Mouse (Mus musculus): Measurements from ENCODE around the gene Muc16. TPM values are rescaled to one million over a fixed set of nuclear protein-coding genes. Genes with fewer than 3 reads are reported as not detected.

Muc16 gene
- polyA plus RNA-seq (2016; fragmentation: Nextera tagmentation; extraction: Ambion mirVana), result 0.01 TPM in 1 of 2 replicates, not detected in the other

DNA sequence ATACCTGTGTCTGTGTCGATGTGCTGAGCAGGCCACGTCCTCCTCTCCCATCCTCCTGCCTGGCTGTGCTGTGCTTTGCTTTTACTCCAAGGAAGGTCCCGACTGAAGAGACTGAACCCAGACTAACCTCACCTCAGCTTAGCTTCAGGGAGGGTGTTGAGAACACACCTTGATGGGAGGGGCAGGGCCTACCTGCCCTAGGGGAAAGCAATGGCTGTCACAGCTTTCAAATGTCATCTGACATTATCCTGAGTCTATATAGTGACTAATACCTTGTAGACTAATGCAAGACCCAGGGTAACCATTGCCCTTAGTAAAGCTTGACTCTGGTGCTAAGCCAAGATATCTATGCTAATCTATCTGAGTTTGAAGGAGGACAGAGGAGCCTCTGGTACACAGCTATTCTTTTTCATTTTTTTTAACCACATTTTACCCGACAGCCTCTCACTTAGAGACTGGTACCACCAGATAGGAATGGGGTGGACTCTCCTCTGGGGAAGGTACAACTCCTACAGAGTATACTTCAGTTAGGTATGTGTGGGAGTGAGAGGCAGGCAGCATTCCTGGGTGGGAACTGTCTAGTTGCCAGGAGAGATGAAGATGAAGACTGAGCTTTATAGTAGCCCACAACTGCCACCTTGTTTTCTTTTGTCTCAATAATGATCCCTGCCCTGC, at the start of gene Muc16:
Gene Muc16, minus strand, starts transcription at position 51 of the 675 bp plus-strand sequence.
- no peaks in the 10 kb centered on the region for H3K4me1 ChIP-seq
- no peaks in the 10 kb centered on the region for H3K27me3 ChIP-seq (ENCODE audit: low read depth, poor library complexity, severe bottlenecking)
- H3K9me3 ChIP-seq (replicated peaks), result no peaks in the 10 kb centered on the region
- H3K36me3 ChIP-seq, result no peaks in the 10 kb centered on the region
- WGBS, result 89% methylated on average over 4 of the region's 4 CpGs
- no peak within 1 kb of the TSS for H3K4me3 ChIP-seq
- H3K27ac ChIP-seq, result no peak within 1 kb of the TSS
- no peak for DNase-seq (ENCODE audit: low spot score)

DNA sequence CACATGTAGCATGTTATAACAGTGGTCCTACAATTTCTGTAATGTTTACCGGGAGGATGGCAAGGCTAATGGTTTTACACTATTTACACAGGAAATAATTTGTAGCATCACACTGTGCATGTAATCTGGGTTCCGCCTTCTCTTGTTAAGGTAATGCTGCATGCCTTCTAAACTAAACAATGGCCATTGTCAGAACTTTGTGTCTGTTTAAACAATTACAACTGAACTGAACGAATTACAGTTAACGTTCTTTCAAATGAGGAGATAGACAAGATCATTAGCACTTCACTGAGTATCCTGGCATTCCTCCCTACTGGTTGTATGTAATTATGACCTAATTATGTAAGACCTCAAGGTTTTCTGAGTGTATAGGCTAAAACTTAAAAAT, 48.4 kb upstream of the Muc16 start:
- H3K4me1 ChIP-seq, result peaks cover 28% of the 10 kb centered on the region
- no peaks in the 10 kb centered on the region for H3K9me3 ChIP-seq (replicated peaks)
- H3K27me3 ChIP-seq (ENCODE audit: low read depth, poor library complexity, severe bottlenecking), result no peaks in the 10 kb centered on the region
- no peaks in the 10 kb centered on the region for H3K36me3 ChIP-seq
- no peak for DNase-seq (ENCODE audit: low spot score)
- WGBS, result 54% methylated on average over 4 of the region's 4 CpGs
- 0 out of 2 replicates have a peak overlapping the region, but pooled peaks have one; percentile 84 for H3K27ac ChIP-seq
- no peak overlapping the region for H3K4me3 ChIP-seq

DNA sequence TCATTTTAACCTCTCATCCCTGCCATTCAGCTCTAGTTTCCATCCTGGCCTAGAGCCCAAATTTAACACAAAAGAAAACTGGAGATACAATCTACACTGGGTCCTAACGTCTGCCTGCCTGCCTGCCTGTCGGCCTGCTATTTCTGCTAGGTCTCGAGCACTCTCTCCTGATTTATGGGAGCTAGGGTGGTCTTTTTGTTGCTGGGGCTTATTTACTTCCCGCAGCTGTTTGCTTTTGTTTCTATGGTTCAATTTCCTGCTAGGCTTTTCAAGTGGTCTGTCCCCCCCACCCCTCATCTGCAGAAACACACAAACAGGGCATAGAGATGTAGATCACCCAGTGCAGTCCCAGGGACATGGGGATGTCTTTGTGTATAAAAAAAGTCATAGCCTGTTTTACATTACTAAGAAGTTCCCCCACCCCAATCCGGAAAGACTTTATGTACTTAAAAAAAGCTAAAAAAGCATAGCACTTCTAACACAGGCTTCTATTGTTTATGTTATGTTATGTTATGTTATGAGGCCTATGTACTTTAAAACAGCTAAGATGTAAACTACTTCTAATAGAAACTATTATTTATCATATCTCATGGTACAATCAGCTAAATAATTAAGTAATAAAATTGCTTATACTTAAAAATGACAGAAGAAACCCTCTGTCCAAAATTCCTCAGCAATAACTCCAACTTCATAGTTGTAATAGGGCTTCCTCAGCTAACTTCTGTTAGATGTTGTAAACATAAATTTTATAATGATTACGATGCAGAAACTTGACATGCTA, 47.8 kb upstream of the Muc16 start:
- no peaks in the 10 kb centered on the region for H3K9me3 ChIP-seq (replicated peaks)
- H3K36me3 ChIP-seq, result no peaks in the 10 kb centered on the region
- H3K4me3 ChIP-seq, result no peak overlapping the region
- peak overlapping the region; percentile 84 for H3K27ac ChIP-seq
- WGBS, result 21% methylated on average over 6 of the region's 6 CpGs
- H3K4me1 ChIP-seq, result peaks cover 28% of the 10 kb centered on the region
- DNase-seq (ENCODE audit: low spot score), result peak; percentile 39
- no peaks in the 10 kb centered on the region for H3K27me3 ChIP-seq (ENCODE audit: low read depth, poor library complexity, severe bottlenecking)

GRCm38 (mm10) chr9:18721011-18721410, 46.7 kb upstream of the Muc16 start:
- peak; percentile 49 for DNase-seq (ENCODE audit: low spot score)
- 10% methylated on average over 2 of the region's 2 CpGs for WGBS
- H3K27ac ChIP-seq, result peak overlapping the region; percentile 84

GRCm38 (mm10) chr9:18705628-18706027, 31.3 kb upstream of the Muc16 start:
- DNase-seq (ENCODE audit: low spot score), result no peak
- no peaks in the 10 kb centered on the region for H3K4me1 ChIP-seq

More at GRCm38 (mm10) chr9:18721011-18721410, 46.7 kb upstream of the Muc16 start:
- Histone ChIP-seq H3K27me3 (ENCODE audit: low read depth, poor library complexity, severe bottlenecking) (no peaks in the 10 kb centered on the region), H3K4me1 (peaks cover 28% of the 10 kb centered on the region), H3K4me3 (no peak overlapping the region), H3K9me3 (replicated peaks) (no peaks in the 10 kb centered on the region), H3K36me3 (no peaks in the 10 kb centered on the region)

GRCm38 (mm10) chr9:18598366-18598765, 76.0 kb downstream of the Muc16 start:
- H3K4me1 ChIP-seq, result no peaks in the 10 kb centered on the region
- 62% methylated on average over 2 of the region's 2 CpGs for WGBS
- no peak overlapping the region for H3K4me3 ChIP-seq
- no peak for DNase-seq (ENCODE audit: low spot score)
- no peaks in the 10 kb centered on the region for H3K36me3 ChIP-seq
- H3K27me3 ChIP-seq (ENCODE audit: low read depth, poor library complexity, severe bottlenecking), result no peaks in the 10 kb centered on the region
- H3K27ac ChIP-seq, result no peak overlapping the region
- H3K9me3 ChIP-seq (replicated peaks), result no peaks in the 10 kb centered on the region

More at GRCm38 (mm10) chr9:18705628-18706027, 31.3 kb upstream of the Muc16 start:
- Histone ChIP-seq H3K4me3 (no peak overlapping the region), H3K27me3 (ENCODE audit: low read depth, poor library complexity, severe bottlenecking) (no peaks in the 10 kb centered on the region), H3K36me3 (no peaks in the 10 kb centered on the region), H3K27ac (no peak overlapping the region), H3K9me3 (replicated peaks) (no peaks in the 10 kb centered on the region)

DNA sequence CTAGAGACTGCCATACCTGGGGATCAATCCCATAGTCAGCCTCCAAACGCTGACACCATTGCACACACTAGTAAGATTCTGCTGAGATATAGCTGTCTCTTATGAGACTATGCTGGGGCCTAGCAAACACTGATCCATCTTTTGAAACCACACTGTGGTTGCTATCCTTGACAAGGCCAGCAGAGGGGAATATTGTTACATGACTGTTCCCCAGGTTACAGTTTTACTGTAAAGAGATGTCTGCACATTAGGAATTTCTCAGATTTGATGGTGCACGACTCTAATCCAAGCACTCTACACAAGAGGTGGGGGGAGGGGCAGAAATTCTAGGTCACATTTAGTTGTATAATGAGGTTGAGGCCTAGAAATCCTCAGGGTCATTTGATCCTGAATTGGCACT, 166.2 kb downstream of the Muc16 start:
- Histone ChIP-seq H3K9me3 (replicated peaks) (no peaks in the 10 kb centered on the region), H3K4me1 (no peaks in the 10 kb centered on the region), H3K27me3 (ENCODE audit: low read depth, poor library complexity, severe bottlenecking) (no peaks in the 10 kb centered on the region), H3K27ac (no peak overlapping the region), H3K4me3 (no peak overlapping the region), H3K36me3 (no peaks in the 10 kb centered on the region)
- WGBS, result 65% methylated on average over 2 of the region's 2 CpGs
- DNase-seq (ENCODE audit: low spot score), result no peak

DNA sequence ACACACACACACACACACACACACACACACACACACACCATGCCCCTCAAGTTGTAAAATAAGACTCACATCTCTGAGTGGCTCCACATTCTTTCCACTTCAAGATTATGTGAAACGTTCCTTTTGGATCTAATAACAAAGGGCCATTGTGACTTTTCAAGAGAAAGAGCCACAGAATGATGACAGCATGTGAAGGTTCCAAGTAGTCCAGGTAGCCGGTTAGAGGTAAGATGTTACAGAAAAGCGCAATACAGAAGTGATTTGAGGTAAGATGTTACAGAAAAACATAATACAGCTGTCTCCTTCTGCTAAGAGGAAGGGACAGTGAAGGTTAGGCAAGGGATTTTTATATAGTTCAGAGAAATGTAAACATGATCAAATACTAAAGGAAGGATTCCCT, 196.2 kb downstream of the Muc16 start, which contains the start of the genes Zfp558 and Mbd3l1:
Gene Zfp558, minus strand, starts transcription at position 101 of the 400 bp plus-strand sequence.
Gene Mbd3l1, plus strand, starts transcription at position 192 of the 400 bp plus-strand sequence.
- Histone ChIP-seq H3K4me1 (no peaks in the 10 kb centered on the region), H3K27me3 (ENCODE audit: low read depth, poor library complexity, severe bottlenecking) (no peaks in the 10 kb centered on the region), H3K9me3 (replicated peaks) (no peaks in the 10 kb centered on the region), H3K27ac (no peak within 1 kb of the TSS), H3K36me3 (no peaks in the 10 kb centered on the region), H3K4me3 (no peak within 1 kb of the TSS)
- no peak for DNase-seq (ENCODE audit: low spot score)
- 86% methylated on average over 3 of the region's 3 CpGs for WGBS

- no peaks in the 10 kb centered on the region for H3K9me3 ChIP-seq (replicated peaks)
- DNase-seq (ENCODE audit: low spot score), result peak; percentile 89
- H3K4me1 ChIP-seq, result peaks cover 5% of the 10 kb centered on the region; the same call in 1 of the 2 replicates
- peak overlapping the region; percentile 89 for H3K27ac ChIP-seq
- H3K36me3 ChIP-seq, result 0 out of 2 replicates have a peak, but pooled peaks cover 7% of the 10 kb centered on the region
- 5% methylated on average over 39 of the region's 39 CpGs for WGBS
- H3K27me3 ChIP-seq (ENCODE audit: low read depth, poor library complexity, severe bottlenecking), result no peaks in the 10 kb centered on the region
- H3K4me3 ChIP-seq, result peak overlapping the region; percentile 61
Observed at GRCm38 (mm10) chr9:18473324-18474128, 200.8 kb downstream of the Muc16 start.

DNA sequence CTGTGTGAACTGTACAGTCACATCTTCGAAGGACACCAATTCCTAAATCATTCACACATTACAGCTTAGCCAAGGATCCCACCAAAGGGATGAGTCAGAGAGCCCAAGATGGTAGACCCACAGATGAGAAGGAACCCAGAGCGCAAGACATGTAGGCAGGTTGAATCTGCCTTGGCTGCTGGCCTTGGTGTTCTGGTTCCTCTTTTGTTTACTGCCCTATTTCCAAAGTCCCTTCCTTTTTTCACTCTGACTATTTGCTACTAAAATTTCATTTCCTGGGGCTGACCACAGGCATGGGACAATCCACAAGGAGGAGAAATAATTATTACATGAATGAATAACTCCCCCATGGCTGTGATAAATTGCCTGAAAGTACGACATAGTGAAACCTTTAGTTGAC, 206.3 kb downstream of the Muc16 start:
- Histone ChIP-seq H3K36me3 (peaks cover 30% of the 10 kb centered on the region), H3K4me3 (no peak overlapping the region)
- WGBS, result 92% methylated on average over 3 of the region's 3 CpGs

GRCm38 (mm10) chr9:18467350-18467749, 207.0 kb downstream of the Muc16 start:
- Histone ChIP-seq H3K27me3 (ENCODE audit: low read depth, poor library complexity, severe bottlenecking) (no peaks in the 10 kb centered on the region), H3K4me3 (no peak overlapping the region), H3K36me3 (peaks cover 34% of the 10 kb centered on the region), H3K4me1 (no peaks in the 10 kb centered on the region), H3K27ac (no peak overlapping the region), H3K9me3 (replicated peaks) (no peaks in the 10 kb centered on the region)
- DNase-seq (ENCODE audit: low spot score), result no peak
- WGBS, result 77% methylated on average over 3 of the region's 3 CpGs

More for the DNA sequence above, 206.3 kb downstream of the Muc16 start:
- H3K9me3 ChIP-seq (replicated peaks), result no peaks in the 10 kb centered on the region
- no peaks in the 10 kb centered on the region for H3K27me3 ChIP-seq (ENCODE audit: low read depth, poor library complexity, severe bottlenecking)
- H3K27ac ChIP-seq, result no peak overlapping the region
- no peak for DNase-seq (ENCODE audit: low spot score)
- peaks cover 5% of the 10 kb centered on the region; the same call in 1 of the 2 replicates for H3K4me1 ChIP-seq

DNA sequence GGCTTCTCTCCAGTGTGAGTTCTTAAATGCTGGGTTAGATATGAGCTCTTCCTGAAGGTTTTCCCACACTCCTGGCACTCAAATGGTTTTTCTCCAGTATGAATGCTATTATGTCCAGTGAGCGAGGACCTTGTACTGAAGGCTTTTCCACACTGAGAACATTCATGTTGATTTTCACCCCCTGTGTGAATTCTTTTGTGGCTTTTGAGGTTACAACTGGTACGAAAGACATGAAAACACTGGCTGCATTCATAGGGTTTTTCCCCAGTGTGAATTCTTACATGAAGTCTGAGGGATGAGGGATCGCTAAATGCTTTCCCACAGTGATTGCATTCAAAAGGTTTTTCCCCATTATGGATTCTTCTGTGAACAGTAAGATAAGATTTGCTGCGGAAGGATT, 217.8 kb downstream of the Muc16 start:
- peaks cover 57% of the 10 kb centered on the region for H3K36me3 ChIP-seq
- DNase-seq (ENCODE audit: low spot score), result no peak
- no peaks in the 10 kb centered on the region for H3K27me3 ChIP-seq (ENCODE audit: low read depth, poor library complexity, severe bottlenecking)
- H3K4me1 ChIP-seq, result no peaks in the 10 kb centered on the region
- 91% methylated on average over 4 of the region's 4 CpGs for WGBS
- no peaks in the 10 kb centered on the region for H3K9me3 ChIP-seq (replicated peaks)
- H3K4me3 ChIP-seq, result no peak overlapping the region
- H3K27ac ChIP-seq, result no peak overlapping the region

All from limb, embryonic 10.5 days (tissue).